Mouse (Mus musculus) embryonic facial prominence, embryonic 14.5 days (tissue): ENCODE data around the gene Hhex. TPM values are rescaled to one million over a fixed set of nuclear protein-coding genes. Genes with fewer than 3 reads are reported as not detected.

Source experiments
- ATAC-seq: fragments of 200-750 bp; cut with Nextera tagmentation; 2 replicates; pipeline ENCODE4 v1.8.0; 2017; ENCODE audit warnings: low read depth, moderate number of reproducible peaks, moderate TSS enrichment
- DNase-seq: peaks from one replicate; pipeline ENCODE4 v3.0.0-alpha.2; 2015; ENCODE audit warnings: low spot score
- H3K27ac ChIP-seq: fragments of 300-500 bp; sonication (generic); replicated peaks from 2 replicates; pipeline ENCODE4 v1.5.1; 2014; ENCODE audit warnings: low read depth, mild to moderate bottlenecking, low read length, moderate library complexity
- H3K27me3 ChIP-seq: fragments of 300-500 bp; sonication (generic); replicated peaks from 2 replicates; pipeline ENCODE4 v1.6.1; 2014; ENCODE audit warnings: low read length; ENCODE audit not compliant: control insufficient read depth, insufficient read depth
- H3K36me3 ChIP-seq: fragments of 300-500 bp; sonication (generic); 2 replicates; pipeline ENCODE4 v1.6.1; 2014; ENCODE audit warnings: low read length, mixed read lengths; ENCODE audit not compliant: control insufficient read depth, insufficient read depth
- H3K4me1 ChIP-seq: fragments of 300-500 bp; sonication (generic); 2 replicates; pipeline ENCODE4 v1.6.1; 2014; ENCODE audit warnings: antibody characterized with exemption, low read length; ENCODE audit not compliant: control insufficient read depth, insufficient read depth
- H3K4me2 ChIP-seq: fragments of 300-500 bp; sonication (generic); 2 replicates; pipeline ENCODE4 v1.6.1; 2014; ENCODE audit warnings: low read depth, mild to moderate bottlenecking, low read length, moderate library complexity, mixed read lengths
- H3K4me3 ChIP-seq: fragments of 300-500 bp; sonication (generic); 2 replicates; pipeline ENCODE4 v1.5.1; 2014; ENCODE audit warnings: low read depth, mild to moderate bottlenecking, low read length
- H3K9ac ChIP-seq: fragments of 300-500 bp; sonication (generic); 2 replicates; pipeline ENCODE4 v1.6.1; 2014; ENCODE audit warnings: low read depth, mild to moderate bottlenecking, low read length, moderate library complexity, mixed read lengths
- H3K9me3 ChIP-seq: fragments of 300-500 bp; sonication (generic); 2 replicates; pipeline ENCODE4 v1.6.1; 2016; ENCODE audit warnings: low read length; ENCODE audit not compliant: control insufficient read depth
- WGBS: fragments of 180-500 bp; shearing (Covaris S2); extraction: QIAGEN DNeasy Blood & Tissue Kit; methylation state at CpG from one replicate; pipeline ENCODE4 v1.1.7; 2014; 5-methylcytosine and 5-hydroxymethylcytosine counted together
- polyA plus RNA-seq: library from polyadenylated mRNA; unstranded; fragments of >200 nt; fragmentation: Nextera tagmentation; extraction: Ambion mirVana; gene quantifications from 2 replicates; pipeline ENCODE4 v1.2.1, GENCODE M21; 2014

Gene Hhex
- polyA plus RNA-seq, 1 experiment from 2014 or later: 6.7 TPM

GRCm38 (mm10) chr19:37442524-37443286 is 8.1 kb downstream of the Hhex start:
- Histone ChIP-seq H3K9ac (no peak overlapping the region), H3K27me3 (peaks cover 41% of the 10 kb centered on the region), H3K4me2 (no peak overlapping the region), H3K36me3 (no peaks in the 10 kb centered on the region), H3K4me3 (no peak overlapping the region), H3K4me1 (no peaks in the 10 kb centered on the region), H3K27ac (no peak overlapping the region), H3K9me3 (no peaks in the 10 kb centered on the region)
- DNase-seq (no peak), ATAC-seq (no peak)
- WGBS: 70% methylated on average over 10 of the region's 10 CpGs

- no peaks in the 10 kb centered on the region for H3K36me3 ChIP-seq
- WGBS: 62% methylated on average over 4 of the region's 4 CpGs
- no peak overlapping the region for H3K4me3 ChIP-seq
- H3K9ac ChIP-seq: no peak overlapping the region
- no peak for ATAC-seq
- H3K4me1 ChIP-seq: no peaks in the 10 kb centered on the region
- no peak overlapping the region for H3K4me2 ChIP-seq
- no peak overlapping the region for H3K27ac ChIP-seq
- H3K27me3 ChIP-seq: peaks cover 32% of the 10 kb centered on the region
- H3K9me3 ChIP-seq: no peaks in the 10 kb centered on the region
- no peak for DNase-seq
Measured at GRCm38 (mm10) chr19:37443631-37444140, 9.1 kb downstream of the Hhex start.

GRCm38 (mm10) chr19:37448212-37448611 is 13.6 kb downstream of the Hhex start:
- no peak overlapping the region for H3K27ac ChIP-seq
- H3K36me3 ChIP-seq: no peaks in the 10 kb centered on the region
- no peak overlapping the region for H3K9ac ChIP-seq
- H3K27me3 ChIP-seq: no peaks in the 10 kb centered on the region
- whole genome bisulfite sequencing: 49% methylated on average over 5 of the region's 5 CpGs
- ATAC-seq: no peak
- H3K4me1 ChIP-seq: no peaks in the 10 kb centered on the region
- no peaks in the 10 kb centered on the region for H3K9me3 ChIP-seq
- DNase-seq: no peak
- no peak overlapping the region for H3K4me3 ChIP-seq
- no peak overlapping the region for H3K4me2 ChIP-seq

- no peaks in the 10 kb centered on the region for H3K9me3 ChIP-seq
- H3K4me2 ChIP-seq: no peak overlapping the region
- DNase-seq (no peak), ATAC-seq (no peak)
- no peak overlapping the region for H3K9ac ChIP-seq
- H3K4me3 ChIP-seq: no peak overlapping the region
- H3K27ac ChIP-seq: no peak overlapping the region
- no peaks in the 10 kb centered on the region for H3K36me3 ChIP-seq
- no peaks in the 10 kb centered on the region for H3K27me3 ChIP-seq
- H3K4me1 ChIP-seq: no peaks in the 10 kb centered on the region
- 86% methylated on average over 3 of the region's 3 CpGs for WGBS
Measured at GRCm38 (mm10) chr19:37449246-37449645, 14.6 kb downstream of the Hhex start.

GRCm38 (mm10) chr19:37455528-37455927 is 20.9 kb downstream of the Hhex start:
- Histone ChIP-seq H3K36me3 (no peaks in the 10 kb centered on the region), H3K9me3 (no peaks in the 10 kb centered on the region), H3K27ac (no peak overlapping the region), H3K4me2 (no peak overlapping the region), H3K27me3 (no peaks in the 10 kb centered on the region), H3K4me1 (no peaks in the 10 kb centered on the region), H3K9ac (no peak overlapping the region), H3K4me3 (no peak overlapping the region)
- 90% methylated on average over 2 of the region's 2 CpGs for WGBS
- ATAC-seq (no peak), DNase-seq (no peak)

GRCm38 (mm10) chr19:37455961-37456360 is 21.4 kb downstream of the Hhex start:
- no peak overlapping the region for H3K27ac ChIP-seq
- H3K4me3 ChIP-seq: no peak overlapping the region
- no peaks in the 10 kb centered on the region for H3K36me3 ChIP-seq
- no peaks in the 10 kb centered on the region for H3K27me3 ChIP-seq
- no peak overlapping the region for H3K4me2 ChIP-seq
- WGBS: 91% methylated on average over 1 of the region's 1 CpGs
- DNase-seq: no peak
- H3K4me1 ChIP-seq: no peaks in the 10 kb centered on the region
- H3K9me3 ChIP-seq: 0 out of 2 replicates have a peak, but pooled peaks cover 4% of the 10 kb centered on the region
- H3K9ac ChIP-seq: no peak overlapping the region
- ATAC-seq: no peak

- no peak for ATAC-seq
Measured at GRCm38 (mm10) chr19:37458013-37458412, 23.4 kb downstream of the Hhex start.

GRCm38 (mm10) chr19:37466403-37466802 is 31.8 kb downstream of the Hhex start:
- no peak for DNase-seq
- Histone ChIP-seq H3K4me2 (no peak overlapping the region), H3K9me3 (no peaks in the 10 kb centered on the region), H3K4me1 (no peaks in the 10 kb centered on the region), H3K27ac (no peak overlapping the region), H3K36me3 (no peaks in the 10 kb centered on the region), H3K27me3 (no peaks in the 10 kb centered on the region), H3K4me3 (no peak overlapping the region), H3K9ac (no peak overlapping the region)
- 76% methylated on average over 3 of the region's 3 CpGs for WGBS
- ATAC-seq: no peak

More at GRCm38 (mm10) chr19:37458013-37458412, 23.4 kb downstream of the Hhex start:
- H3K36me3 ChIP-seq: no peaks in the 10 kb centered on the region
- no peaks in the 10 kb centered on the region for H3K27me3 ChIP-seq
- no peak for DNase-seq
- H3K4me1 ChIP-seq: no peaks in the 10 kb centered on the region
- H3K27ac ChIP-seq: no peak overlapping the region
- no peak overlapping the region for H3K9ac ChIP-seq
- H3K4me3 ChIP-seq: no peak overlapping the region
- 0 out of 2 replicates have a peak, but pooled peaks cover 5% of the 10 kb centered on the region for H3K9me3 ChIP-seq
- 80% methylated on average over 6 of the region's 6 CpGs for WGBS
- no peak overlapping the region for H3K4me2 ChIP-seq

- H3K9me3 ChIP-seq: no peaks in the 10 kb centered on the region
- ATAC-seq (no peak), DNase-seq (no peak)
- H3K9ac ChIP-seq: no peak overlapping the region
- no peaks in the 10 kb centered on the region for H3K4me1 ChIP-seq
- H3K4me3 ChIP-seq: no peak overlapping the region
- 89% methylated on average over 5 of the region's 5 CpGs for WGBS
- no peak overlapping the region for H3K4me2 ChIP-seq
- H3K27me3 ChIP-seq: no peaks in the 10 kb centered on the region
- H3K27ac ChIP-seq: no peak overlapping the region
- no peaks in the 10 kb centered on the region for H3K36me3 ChIP-seq
Measured at GRCm38 (mm10) chr19:37466978-37467377, 32.4 kb downstream of the Hhex start.
